9 mouse cellular contexts compared by ENCODE assay signal in the genomic region with DNA sequence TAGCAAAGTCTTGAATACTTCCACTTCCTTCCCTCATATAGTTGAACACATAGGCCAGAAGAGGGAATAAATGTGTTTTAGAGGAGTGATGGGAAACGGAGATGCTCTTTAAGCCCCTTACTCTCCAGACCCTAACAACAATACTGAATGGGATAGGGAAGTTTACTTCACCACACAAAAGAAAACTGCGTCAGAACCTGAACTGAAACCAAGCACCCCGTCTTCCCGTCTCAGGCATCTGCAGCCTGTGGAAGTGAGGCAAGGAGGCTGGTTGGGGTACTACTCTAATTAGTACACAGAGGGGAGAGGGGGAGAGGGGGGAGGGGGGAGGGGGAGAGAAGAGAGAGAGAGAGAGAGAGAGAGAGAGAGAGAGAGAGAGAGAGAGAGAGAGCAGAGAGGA. TPM values are rescaled to one million over a fixed set of nuclear protein-coding genes. Genes with fewer than 3 reads are reported as not detected.
DNase-seq lines count a peak whose midpoint lies in the region; ATAC-seq and TF ChIP-seq lines count a peak whose summit lies in the region.
"Had no signal": no experiment of that assay in that cellular context is flagged by ENCODE, and none has a peak within 500 bp of the region (broad histone marks: within the 10 kb centered on the region; RNA-seq: fewer than 3 reads in every experiment).

No protein-coding gene starts in this region.

- no peak overlapping the region for H3K27ac ChIP-seq in heart, embryonic 13.5 days (replicated peaks)
- H3K27ac ChIP-seq in heart, adult 2 months, result no peak overlapping the region
- no peak overlapping the region for H3K27ac ChIP-seq in hindbrain, embryonic 13.5 days

- peak overlapping the region; percentile 70; the same call in 1 of the 2 replicates for H3K4me3 ChIP-seq in heart, embryonic 13.5 days
- no peak overlapping the region for H3K4me3 ChIP-seq in heart, adult 2 months
- H3K4me3 ChIP-seq in E14TG2a.4 (replicated peaks; ENCODE audit: low read length), result peak overlapping the region; percentile 87
- H3K4me3 ChIP-seq in hindbrain, embryonic 13.5 days, result no peak overlapping the region

- TF ChIP-seq POLR2A in heart, adult 2 months (IDR thresholded peaks at IDR 0.05; ENCODE audit: insufficient read depth, low read depth, low read length), result no peak

- 73% methylated on average over 4 of the region's 4 CpGs for WGBS in heart, embryonic 13.5 days
- WGBS in heart, adult 2 months, result 67% methylated on average over 4 of the region's 4 CpGs
- WGBS in hindbrain, embryonic 13.5 days, result 73% methylated on average over 4 of the region's 4 CpGs

- no peak for ATAC-seq in heart, embryonic 13.5 days (ENCODE audit: extremely low read depth, insufficient number of reproducible peaks, low FRiP score, low TSS enrichment)
- ATAC-seq in hindbrain, embryonic 13.5 days (ENCODE audit: low FRiP score), result no peak
- peak; percentile 31 for ATAC-seq in megakaryocyte, adult 5-6 weeks (ENCODE audit: poor library complexity, severe bottlenecking)
- no peak for ATAC-seq in activated CD4-positive, CD25-positive, alpha-beta regulatory T cell, adult 4 months

- TF ChIP-seq EP300 in heart, adult 2 months (IDR thresholded peaks at IDR 0.05; ENCODE audit: insufficient read depth, low read depth, low read length), result no peak

- H3K27me3 ChIP-seq in heart, embryonic 13.5 days (replicated peaks), result no peaks in the 10 kb centered on the region
- no peaks in the 10 kb centered on the region for H3K27me3 ChIP-seq in heart, adult 2 months (ENCODE audit: control insufficient read depth, insufficient read depth, low read length)
- H3K27me3 ChIP-seq in E14TG2a.4 (ENCODE audit: insufficient read depth, low read length), result no peaks in the 10 kb centered on the region
- H3K27me3 ChIP-seq in hindbrain, embryonic 13.5 days, result no peaks in the 10 kb centered on the region

- no peaks in the 10 kb centered on the region for H3K79me2 ChIP-seq in heart, adult 2 months (replicated peaks; ENCODE audit: control insufficient read depth, insufficient read depth, low read length)

- intact Hi-C loops in heart, adult 2 months (cut with DNase I), result loop anchor here (5.0 to 10.0 kb wide), 2 partner anchors 101 to 217 kb away; a partner anchor contains a TSS
- intact Hi-C loops in left cerebral cortex, postnatal 25 days (cut with DNase I), result no loop called here

- no peak for DNase-seq in heart, adult 2 months
- no peak for DNase-seq in adrenal gland, postnatal 25 days
- no peak for DNase-seq in left cerebral cortex, postnatal 25 days (ENCODE audit: low spot score in 2 of 2)

- TF ChIP-seq CTCF in heart, adult 2 months (IDR thresholded peaks at IDR 0.05), result no peak
- no peak for TF ChIP-seq CTCF in E14TG2a.4 (conservative IDR thresholded peaks at IDR 0.05; ENCODE audit: low read length)

- peaks cover 28% of the 10 kb centered on the region for H3K36me3 ChIP-seq in heart, embryonic 13.5 days
- H3K36me3 ChIP-seq in heart, adult 2 months (ENCODE audit: control insufficient read depth, insufficient read depth, low read length), result no peaks in the 10 kb centered on the region
- peaks cover 35% of the 10 kb centered on the region for H3K36me3 ChIP-seq in E14TG2a.4 (ENCODE audit: insufficient read depth, low read length)
- H3K36me3 ChIP-seq in hindbrain, embryonic 13.5 days, result 0 out of 2 replicates have a peak, but pooled peaks cover 3% of the 10 kb centered on the region

- H3K9ac ChIP-seq in heart, embryonic 13.5 days, result peak overlapping the region; percentile 86; the same call in 1 of the 2 replicates
- H3K9ac ChIP-seq in heart, adult 2 months (ENCODE audit: low read depth, low read length), result no peak overlapping the region
- no peak overlapping the region for H3K9ac ChIP-seq in hindbrain, embryonic 13.5 days

- H3K9me3 ChIP-seq in heart, embryonic 13.5 days, result no peaks in the 10 kb centered on the region
- H3K9me3 ChIP-seq in E14TG2a.4 (ENCODE audit: low read length), result no peaks in the 10 kb centered on the region
- H3K9me3 ChIP-seq in hindbrain, embryonic 13.5 days, result no peaks in the 10 kb centered on the region

- H3K4me2 ChIP-seq in heart, embryonic 13.5 days, result peak overlapping the region; percentile 79
- H3K4me2 ChIP-seq in hindbrain, embryonic 13.5 days, result peak overlapping the region; percentile 77

- H3K4me1 ChIP-seq in heart, embryonic 13.5 days, result peaks cover 14% of the 10 kb centered on the region
- no peaks in the 10 kb centered on the region; the same call in 1 of the 2 replicates for H3K4me1 ChIP-seq in heart, adult 2 months (ENCODE audit: control insufficient read depth, insufficient read depth, low read length)
- peaks cover 47% of the 10 kb centered on the region for H3K4me1 ChIP-seq in E14TG2a.4 (replicated peaks; ENCODE audit: low read depth, low read length)
- H3K4me1 ChIP-seq in hindbrain, embryonic 13.5 days (replicated peaks), result peaks cover 9% of the 10 kb centered on the region

RNA-seq across cellular contexts. Expression of a gene that starts 0.8 kb away (rescaled TPM):
- polyA plus RNA-seq in heart, embryonic 13.5 days (2015; fragmentation: Nextera tagmentation; extraction: Ambion mirVana), result 18.2 and 18.6 TPM in 2 replicates
- total RNA-seq in heart, adult 2 months (2021), result 10 to 100 TPM; 18.3 to 20.6 TPM
- 32.1 and 42.1 TPM in 2 replicates for polyA plus RNA-seq in heart, adult 2 months (2012; rRNA removed)
- polyA plus RNA-seq in hindbrain, embryonic 13.5 days (2015; fragmentation: Nextera tagmentation; extraction: Ambion mirVana), result 21.3 and 23.7 TPM in 2 replicates
- total RNA-seq in megakaryocyte, adult 5-6 weeks (2015), result 45.8 and 48.6 TPM in 2 replicates
- total RNA-seq in megakaryocyte, adult 5-6 weeks (2017), result 103 and 116 TPM in 2 replicates
- 53.9 and 62.4 TPM in 2 replicates for total RNA-seq in adrenal gland, postnatal 25 days (2021)
- total RNA-seq in left cerebral cortex, postnatal 25 days (2021), result 10 to 100 TPM; 33.1 to 38.6 TPM
- polyA plus RNA-seq in activated CD4-positive, CD25-positive, alpha-beta regulatory T cell, adult 4 months (2017; shearing (Covaris generic)), result 10 to 100 TPM; 30.7 to 46.8 TPM

RNA-seq across cellular contexts. Expression of a gene that starts 10.3 kb away (rescaled TPM):
- 6.4 and 7.6 TPM in 2 replicates for polyA plus RNA-seq in heart, embryonic 13.5 days (2015; fragmentation: Nextera tagmentation; extraction: Ambion mirVana)
- 1 to 10 TPM; 3.2 to 4.3 TPM for total RNA-seq in heart, adult 2 months (2021)
- 7.4 and 9.3 TPM in 2 replicates for polyA plus RNA-seq in heart, adult 2 months (2012; rRNA removed)
- 4.8 and 6.4 TPM in 2 replicates for polyA plus RNA-seq in hindbrain, embryonic 13.5 days (2015; fragmentation: Nextera tagmentation; extraction: Ambion mirVana)
- total RNA-seq in megakaryocyte, adult 5-6 weeks (2015), result 6.2 and 8.3 TPM in 2 replicates
- total RNA-seq in megakaryocyte, adult 5-6 weeks (2017), result 9.6 and 10.2 TPM in 2 replicates
- 12.0 and 18.9 TPM in 2 replicates for total RNA-seq in adrenal gland, postnatal 25 days (2021)
- 1 to 10 TPM; 3.3 to 4.4 TPM for total RNA-seq in left cerebral cortex, postnatal 25 days (2021)
- 10 to 100 TPM in 1 of 2 experiments, 1 to 10 TPM in 1; 10.0 to 13.4 TPM for polyA plus RNA-seq in activated CD4-positive, CD25-positive, alpha-beta regulatory T cell, adult 4 months (2017; shearing (Covaris generic))

RNA-seq across cellular contexts. Expression of a gene that starts 46.0 kb away (rescaled TPM):
- not detected in 2 replicates for polyA plus RNA-seq in heart, embryonic 13.5 days (2015; fragmentation: Nextera tagmentation; extraction: Ambion mirVana)
- not detected for total RNA-seq in heart, adult 2 months (2021)
- polyA plus RNA-seq in heart, adult 2 months (2012; rRNA removed), result 0.18 TPM in 1 of 2 replicates, not detected in the other
- not detected in 2 replicates for polyA plus RNA-seq in hindbrain, embryonic 13.5 days (2015; fragmentation: Nextera tagmentation; extraction: Ambion mirVana)
- not detected in 2 replicates for total RNA-seq in megakaryocyte, adult 5-6 weeks (2015)
- not detected in 2 replicates for total RNA-seq in megakaryocyte, adult 5-6 weeks (2017)
- total RNA-seq in adrenal gland, postnatal 25 days (2021), result not detected in 2 replicates
- under 1 TPM; 0.21 to 0.23 TPM for total RNA-seq in left cerebral cortex, postnatal 25 days (2021)
- not detected for polyA plus RNA-seq in activated CD4-positive, CD25-positive, alpha-beta regulatory T cell, adult 4 months (2017; shearing (Covaris generic))

RNA-seq across cellular contexts. Expression of a gene that starts 52.3 kb away (rescaled TPM):
- not detected in 2 replicates for polyA plus RNA-seq in heart, embryonic 13.5 days (2015; fragmentation: Nextera tagmentation; extraction: Ambion mirVana)
- not detected for total RNA-seq in heart, adult 2 months (2021)
- not detected in 2 replicates for polyA plus RNA-seq in heart, adult 2 months (2012; rRNA removed)
- polyA plus RNA-seq in hindbrain, embryonic 13.5 days (2015; fragmentation: Nextera tagmentation; extraction: Ambion mirVana), result 0.12 and 0.30 TPM in 2 replicates
- not detected in 2 replicates for total RNA-seq in megakaryocyte, adult 5-6 weeks (2015)
- not detected in 2 replicates for total RNA-seq in megakaryocyte, adult 5-6 weeks (2017)
- not detected in 2 replicates for total RNA-seq in adrenal gland, postnatal 25 days (2021)
- total RNA-seq in left cerebral cortex, postnatal 25 days (2021), result under 1 TPM; 0.27 to 0.37 TPM
- polyA plus RNA-seq in activated CD4-positive, CD25-positive, alpha-beta regulatory T cell, adult 4 months (2017; shearing (Covaris generic)), result not detected
- polyA plus RNA-seq: cortical plate, adult 2 months had no signal

RNA-seq across cellular contexts. Expression of a gene that starts 53.6 kb away (rescaled TPM):
- 54.5 and 63.2 TPM in 2 replicates for polyA plus RNA-seq in heart, embryonic 13.5 days (2015; fragmentation: Nextera tagmentation; extraction: Ambion mirVana)
- 10 to 100 TPM; 83.1 to 98.1 TPM for total RNA-seq in heart, adult 2 months (2021)
- polyA plus RNA-seq in heart, adult 2 months (2012; rRNA removed), result 58.4 and 80.4 TPM in 2 replicates
- 37.3 and 41.8 TPM in 2 replicates for polyA plus RNA-seq in hindbrain, embryonic 13.5 days (2015; fragmentation: Nextera tagmentation; extraction: Ambion mirVana)
- total RNA-seq in megakaryocyte, adult 5-6 weeks (2015), result 14.4 and 21.8 TPM in 2 replicates
- 5.8 and 7.5 TPM in 2 replicates for total RNA-seq in megakaryocyte, adult 5-6 weeks (2017)
- 42.4 and 59.4 TPM in 2 replicates for total RNA-seq in adrenal gland, postnatal 25 days (2021)
- 10 to 100 TPM; 53.1 to 63.6 TPM for total RNA-seq in left cerebral cortex, postnatal 25 days (2021)
- 10 to 100 TPM; 22.3 to 25.4 TPM for polyA plus RNA-seq in activated CD4-positive, CD25-positive, alpha-beta regulatory T cell, adult 4 months (2017; shearing (Covaris generic))

Comparison
In these comparisons a context has a peak if more than half of its experiments do, and no peak if none do; other contexts are left out.
1. H3K4me3 ChIP-seq: peak in heart, embryonic 13.5 days (single experiment) and E14TG2a.4 (single experiment); none in heart, adult 2 months (single experiment) and hindbrain, embryonic 13.5 days (single experiment).